Mouse (Mus musculus) heart, adult 11 months (tissue): ENCODE measurements around the gene Rreb1.
"Not testable (repeated sequence)": the region's sequence is repeated elsewhere in the genome, so short reads cannot be mapped to it uniquely, and the experiment has no call there.

Source experiments
- DNase-seq: peaks from one replicate; pipeline ENCODE4 v3.0.0; 2022

Gene Rreb1

GRCm38 (mm10) chr13:37828928-37829327 lies 50.7 kb downstream of the Rreb1 start:
- DNase-seq: peak; percentile 71

- peak; percentile 40 for DNase-seq
Measured at GRCm38 (mm10) chr13:37830256-37830655, 52.1 kb downstream of the Rreb1 start.

DNA sequence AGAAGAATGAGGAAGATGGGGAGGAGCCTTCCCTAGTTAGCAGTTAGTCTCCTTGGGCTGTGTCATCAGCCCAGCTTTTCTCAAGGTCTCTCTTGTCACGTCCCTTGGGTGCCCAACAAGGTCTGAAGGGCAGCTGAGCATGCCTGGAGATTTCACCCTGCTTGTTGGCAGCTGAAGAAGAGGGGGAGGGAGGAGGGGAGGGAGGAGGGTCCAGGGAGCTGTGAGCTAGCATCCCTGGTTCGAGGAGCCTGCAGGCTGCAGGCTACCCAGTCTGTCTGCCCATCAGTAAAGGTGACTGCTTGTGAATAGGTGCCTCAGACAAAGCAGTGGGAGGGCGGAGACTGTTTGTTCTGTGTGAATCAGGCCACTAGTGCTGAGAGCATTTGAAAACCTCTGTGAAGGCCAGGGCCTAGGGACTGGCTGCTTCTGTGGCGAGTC lies 52.7 kb downstream of the Rreb1 start:
- DNase-seq: peak; percentile 91

DNA sequence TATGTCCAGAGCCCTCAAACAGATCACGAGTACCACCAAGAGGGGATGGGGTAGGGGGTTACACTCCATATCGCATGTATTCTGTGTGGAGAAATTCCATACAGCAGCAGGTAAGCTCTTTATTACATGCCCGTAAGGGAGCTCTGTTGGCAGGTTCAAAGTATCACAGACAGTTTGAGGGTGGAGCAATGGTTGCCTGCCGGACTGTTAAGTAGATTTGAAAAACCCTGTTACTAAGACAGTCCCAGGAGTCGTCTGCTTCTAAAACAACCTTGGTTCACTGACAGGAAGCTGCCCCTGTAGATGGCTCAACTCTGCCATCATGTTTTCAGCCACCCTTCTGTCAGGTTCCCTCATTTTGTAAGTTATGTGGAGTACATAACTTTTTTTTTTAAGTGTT lies 54.3 kb downstream of the Rreb1 start:
- DNase-seq: peak; percentile 39

GRCm38 (mm10) chr13:37833500-37833899 lies 55.3 kb downstream of the Rreb1 start:
- DNase-seq: peak; percentile 95

GRCm38 (mm10) chr13:37835296-37835695 lies 57.1 kb downstream of the Rreb1 start:
- DNase-seq: no peak

DNA sequence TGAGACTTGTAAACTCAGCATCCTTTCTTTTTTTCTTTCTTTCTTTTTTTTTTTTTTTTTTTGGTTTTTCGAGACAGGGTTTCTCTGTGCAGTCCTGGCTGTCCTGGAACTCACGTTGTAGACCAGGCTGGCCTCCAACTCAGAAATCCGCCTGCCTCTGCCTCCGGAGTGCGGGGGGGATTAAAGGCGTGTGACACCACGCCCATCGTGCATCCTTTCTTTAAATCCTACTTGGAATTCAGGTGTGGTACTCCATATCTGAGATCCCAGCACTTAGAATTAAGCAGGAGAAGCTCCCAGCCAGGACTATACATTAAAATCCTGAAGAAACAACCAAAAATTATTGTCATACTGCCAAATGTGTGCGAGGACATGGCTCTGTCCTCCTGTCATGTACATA lies 57.6 kb downstream of the Rreb1 start:
- not testable (repeated sequence) for DNase-seq

DNA sequence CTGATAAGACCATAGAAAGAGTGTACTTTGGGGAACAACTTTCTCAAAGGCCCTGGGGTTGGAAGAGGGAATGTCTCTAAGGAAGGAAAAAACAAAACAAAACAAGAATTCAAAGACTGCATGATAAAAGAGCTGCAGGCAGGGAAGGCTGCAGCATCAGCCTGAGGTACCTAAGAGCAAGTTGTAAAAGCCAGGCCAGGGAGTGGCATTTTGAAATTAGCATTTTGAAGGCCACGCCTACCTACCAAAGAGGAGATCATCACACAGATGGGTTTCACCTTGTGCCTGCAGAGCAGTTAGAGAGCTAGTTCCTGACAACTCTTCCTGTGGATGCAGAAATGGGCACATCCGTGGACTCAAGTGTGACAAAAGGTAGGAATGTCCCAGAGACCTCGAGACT lies 59.2 kb downstream of the Rreb1 start:
- DNase-seq: no peak

- DNase-seq: peak; percentile 87
Measured at GRCm38 (mm10) chr13:37838260-37839183, 60.3 kb downstream of the Rreb1 start.

DNA sequence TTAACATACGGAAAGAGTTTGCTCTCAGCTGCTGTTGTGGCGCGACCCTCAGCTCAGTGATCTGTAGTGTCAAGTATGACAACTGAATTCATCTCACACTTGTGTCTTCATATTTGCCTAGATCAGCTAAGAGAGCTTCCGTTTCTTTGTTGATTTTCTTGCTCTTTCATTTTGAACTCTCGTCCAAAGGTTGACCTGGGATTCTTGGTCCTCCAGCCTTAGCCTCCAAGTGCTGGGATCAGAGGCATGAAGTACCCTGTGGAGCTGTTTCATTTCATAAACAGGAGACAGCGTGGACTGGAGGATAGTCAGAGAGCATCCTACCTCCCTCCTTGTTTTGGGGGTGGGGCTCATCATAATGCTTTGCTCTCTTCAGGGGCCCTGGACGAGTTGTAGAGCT lies 65.0 kb downstream of the Rreb1 start:
- DNase-seq: no peak

- peak; percentile 96 for DNase-seq
Measured at GRCm38 (mm10) chr13:37843844-37844243, 65.6 kb downstream of the Rreb1 start.

DNA sequence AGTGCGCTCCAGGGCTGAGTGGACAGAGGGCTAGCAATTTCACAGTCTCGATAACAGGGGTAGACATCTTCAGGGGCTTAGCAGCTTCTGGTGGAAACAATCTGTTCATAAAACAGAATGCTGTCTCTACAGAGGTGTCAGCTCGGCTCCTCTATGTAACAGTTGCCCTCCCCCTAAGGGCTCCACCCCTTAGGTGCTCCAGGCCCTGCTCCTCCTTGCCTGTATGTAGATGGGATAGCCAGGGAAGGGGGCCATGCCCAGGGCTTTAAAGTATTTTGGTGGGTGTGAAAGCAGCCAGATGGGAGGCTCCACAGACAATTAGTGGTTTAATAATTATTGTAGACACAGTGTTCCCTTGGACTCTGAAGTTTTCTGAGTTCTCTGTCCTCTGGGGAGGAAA lies 67.0 kb downstream of the Rreb1 start:
- no peak for DNase-seq

DNA sequence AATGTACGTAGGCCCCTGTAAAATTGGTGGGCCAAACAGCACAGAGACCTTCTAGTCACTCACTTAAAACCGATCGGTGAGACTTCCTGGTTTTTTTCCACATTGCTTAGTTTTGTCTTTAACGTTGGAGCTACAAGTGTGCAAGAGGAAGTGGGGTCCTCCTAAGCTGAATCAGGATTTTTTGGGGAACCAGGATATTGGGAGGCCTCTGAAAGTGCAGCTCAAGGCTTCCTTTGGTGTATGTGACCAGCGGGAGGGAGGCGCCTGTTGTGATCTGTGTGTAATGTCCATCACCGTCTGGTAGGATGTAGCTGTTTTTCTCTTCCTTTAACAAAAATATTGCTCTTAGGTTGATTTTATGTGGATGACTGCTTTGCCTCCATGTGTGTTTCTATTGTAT lies 67.4 kb downstream of the Rreb1 start:
- peak; percentile 95 for DNase-seq

DNA sequence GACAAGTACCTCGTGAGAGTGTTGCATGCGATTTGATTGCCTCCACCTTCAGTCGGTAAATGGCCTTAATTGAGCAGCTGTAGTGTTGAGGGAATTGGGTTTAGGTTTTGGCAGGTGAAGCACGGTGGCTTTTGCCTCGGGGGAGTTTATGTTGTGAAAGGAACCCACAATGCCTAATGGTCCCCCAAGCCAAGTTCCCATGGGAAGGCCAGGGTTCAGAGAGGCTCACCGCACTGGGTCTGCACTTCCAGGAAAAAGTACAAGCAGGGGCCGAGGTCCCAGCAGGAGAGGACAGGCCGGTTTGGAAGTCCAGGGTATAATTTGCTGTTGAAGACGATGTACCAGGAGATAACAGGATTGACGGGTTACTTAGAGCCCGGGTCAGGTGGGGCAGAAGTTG lies 68.3 kb downstream of the Rreb1 start:
- DNase-seq: peak; percentile 88

- DNase-seq: peak; percentile 90
Measured at GRCm38 (mm10) chr13:37846962-37847570, 68.9 kb downstream of the Rreb1 start.

DNA sequence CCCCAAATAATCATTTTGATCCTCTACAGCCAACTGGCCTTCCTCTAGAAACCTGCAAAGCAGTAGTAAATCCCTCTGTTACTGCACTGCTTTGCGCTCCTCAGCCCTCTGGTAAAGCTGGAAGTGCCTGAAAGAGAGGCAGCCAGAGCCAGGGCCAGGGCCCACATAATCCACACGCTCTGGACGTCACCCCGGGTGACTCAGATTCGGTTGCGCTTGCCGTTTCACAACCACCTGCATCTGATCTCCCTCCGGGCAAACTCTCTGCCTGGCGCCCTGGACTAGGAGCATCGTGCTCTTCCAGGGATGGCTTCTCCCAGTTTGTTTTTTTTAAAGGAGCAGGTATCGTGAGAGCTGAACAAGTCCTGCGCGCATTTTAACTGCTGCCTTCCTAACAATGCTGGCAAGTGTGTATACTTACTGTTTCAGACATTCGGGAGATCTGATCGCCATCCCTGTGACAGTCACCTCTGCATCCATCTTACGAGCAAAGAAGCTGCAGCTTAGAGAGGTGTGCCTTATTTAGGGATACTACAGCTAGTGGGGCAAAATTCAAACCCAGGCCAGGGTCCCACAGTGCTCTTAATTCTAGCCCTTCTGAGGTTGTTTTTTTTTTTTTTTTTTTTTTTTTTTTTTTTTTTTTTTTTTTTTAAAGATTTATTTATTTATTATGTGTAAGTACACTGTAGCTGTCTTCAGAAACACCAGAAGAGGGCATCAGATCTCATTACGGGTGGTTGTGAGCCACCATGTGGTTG lies 69.6 kb downstream of the Rreb1 start:
- DNase-seq: peak; percentile 96

DNA sequence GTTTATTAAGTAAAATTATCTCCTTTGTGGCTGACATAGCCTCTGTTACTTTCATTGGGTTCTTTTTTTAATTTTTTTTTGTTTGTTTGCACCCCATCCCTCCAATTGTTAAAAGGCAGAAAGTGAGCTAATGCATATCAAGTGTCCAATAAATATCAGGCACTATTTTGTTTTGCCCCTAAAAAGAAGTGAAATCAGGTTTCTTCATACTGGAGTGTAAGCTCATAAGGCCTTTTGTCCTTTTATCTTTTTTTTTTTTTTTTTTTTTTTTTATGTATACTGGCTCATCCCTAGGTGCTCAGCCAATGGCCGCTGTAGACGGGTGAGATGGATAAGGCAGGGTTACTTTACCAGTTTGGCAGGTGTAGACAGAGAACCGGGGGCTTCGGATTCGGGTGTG lies 70.2 kb downstream of the Rreb1 start:
- no peak for DNase-seq

DNA sequence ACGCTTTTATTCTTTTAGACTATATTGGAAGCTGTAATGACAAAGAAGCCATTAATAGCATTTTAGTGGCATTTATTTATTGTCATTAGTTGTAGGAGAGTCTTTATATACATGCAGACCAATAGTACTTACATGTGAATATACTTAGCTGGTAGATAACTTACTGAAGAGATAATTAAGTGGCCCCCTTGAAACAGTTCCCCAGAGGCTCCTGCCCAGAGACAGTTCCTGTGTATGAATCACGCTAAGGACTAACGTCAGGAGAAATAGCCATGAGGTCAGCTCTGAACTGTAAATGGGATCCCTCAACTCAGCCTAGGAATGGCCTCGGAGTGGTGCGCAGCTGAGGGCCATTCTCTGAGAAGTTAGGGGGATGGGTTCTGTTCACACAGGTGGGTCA lies 73.4 kb downstream of the Rreb1 start:
- DNase-seq: no peak

DNA sequence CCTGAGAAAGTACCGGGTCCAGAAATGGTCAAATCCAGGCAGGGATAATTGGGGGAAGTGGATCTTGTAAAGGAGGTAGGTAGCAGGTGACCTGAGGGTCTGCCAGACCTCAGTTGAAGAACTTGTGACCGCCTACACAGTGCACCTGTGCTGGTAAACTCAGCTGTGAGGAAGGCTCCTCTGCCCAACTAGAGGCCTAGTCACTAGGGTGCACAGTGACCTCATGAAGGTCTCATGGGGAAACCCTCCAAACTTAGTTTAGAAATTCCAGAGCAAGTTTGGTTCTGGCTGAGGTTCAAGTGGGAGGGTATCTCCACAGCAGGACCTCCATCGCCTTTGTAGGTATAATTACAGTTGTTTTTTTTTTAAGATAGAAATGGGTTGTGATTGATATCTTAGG lies 74.7 kb downstream of the Rreb1 start:
- DNase-seq: no peak

DNA sequence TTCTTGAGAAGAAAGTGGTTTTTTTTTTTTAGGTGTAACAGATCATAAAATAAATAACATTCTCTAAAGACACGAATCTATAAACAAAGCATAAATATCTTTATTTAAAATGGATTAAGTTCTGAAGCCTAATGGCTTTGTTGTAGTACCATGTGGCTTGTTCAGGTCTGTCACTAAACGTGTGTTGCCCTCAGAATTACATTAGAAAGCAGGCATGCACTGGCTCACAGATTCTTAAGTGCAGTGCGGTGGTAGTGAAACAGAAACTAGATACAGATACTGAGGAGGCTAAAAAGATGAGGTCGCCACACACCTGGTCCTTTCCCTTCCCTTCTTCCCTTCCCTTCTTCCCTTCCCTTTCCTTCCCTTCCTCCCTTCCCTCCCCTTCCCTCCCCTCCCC lies 75.2 kb downstream of the Rreb1 start:
- no peak for DNase-seq

- DNase-seq: peak; percentile 97
Measured at GRCm38 (mm10) chr13:37854031-37854431, 75.8 kb downstream of the Rreb1 start.

GRCm38 (mm10) chr13:37854455-37855220 lies 76.4 kb downstream of the Rreb1 start:
- DNase-seq: peak; percentile 93
